Mouse (Mus musculus) mouse trophoblast stem cell (cell line): ENCODE data around the gene Duox1.

Experiments used
- in situ Hi-C, 2 experiments: fragments of 300-500 bp; cut with MseI, MboI; formaldehyde crosslinking; loops; 2 replicates in 1 of 2; 3 replicates in 1 of 2; pipeline ENCODE4 v1.15.1; 2025

Duox1 gene

DNA sequence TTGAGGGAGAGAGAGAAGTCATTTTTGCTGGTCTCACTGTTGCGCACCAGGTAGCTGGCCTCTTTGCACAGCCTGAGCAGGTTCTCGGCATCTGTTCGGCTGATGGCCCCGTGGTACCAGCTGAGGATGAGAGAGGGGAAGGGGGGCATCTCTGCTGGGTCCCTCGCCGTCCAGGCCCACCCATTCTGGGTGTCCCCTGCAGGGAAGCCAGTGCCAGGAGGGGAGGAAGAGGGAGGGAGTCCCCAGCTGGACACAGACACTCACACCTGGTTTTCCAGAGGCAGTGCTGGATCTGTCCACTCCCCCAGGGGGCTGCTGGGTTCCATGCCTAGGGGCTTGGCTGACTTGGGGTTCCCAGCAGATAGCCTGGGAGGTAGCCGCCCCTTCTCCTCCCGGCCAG is 38.3 kb downstream of the Duox1 start:
- in situ Hi-C loops: no loop called here

GRCm38 (mm10) chr2:122354191-122354929 is 38.9 kb downstream of the Duox1 start:
- in situ Hi-C loops: no loop called here

- in situ Hi-C loops: no loop called here
Measured at GRCm38 (mm10) chr2:122355389-122355788, 39.9 kb downstream of the Duox1 start.

GRCm38 (mm10) chr2:122356187-122356586 is 40.7 kb downstream of the Duox1 start:
- in situ Hi-C loops: no loop called here

DNA sequence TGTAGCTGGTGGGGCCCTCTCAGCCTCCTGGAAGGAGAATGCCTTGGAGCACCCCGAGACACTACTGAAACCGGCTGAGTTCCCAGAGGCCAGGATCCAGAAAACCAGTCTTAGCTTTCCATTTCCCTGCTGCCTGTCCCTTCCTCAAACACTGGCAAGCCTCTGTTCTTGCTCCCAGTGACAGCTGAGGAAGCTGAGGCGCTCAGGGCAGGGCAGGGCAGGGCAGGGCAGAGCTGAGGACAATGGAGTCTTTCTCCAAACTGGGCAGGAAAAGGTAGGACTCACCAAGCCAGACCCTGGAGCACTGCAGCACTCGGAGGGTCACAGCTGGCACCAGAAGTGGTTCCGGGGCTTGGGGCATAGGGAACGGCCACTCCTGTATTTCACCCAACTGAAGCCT is 44.8 kb downstream of the Duox1 start:
- in situ Hi-C loops: no loop called here

- in situ Hi-C loops: no loop called here
Measured at GRCm38 (mm10) chr2:122361181-122361580, 45.7 kb downstream of the Duox1 start.

DNA sequence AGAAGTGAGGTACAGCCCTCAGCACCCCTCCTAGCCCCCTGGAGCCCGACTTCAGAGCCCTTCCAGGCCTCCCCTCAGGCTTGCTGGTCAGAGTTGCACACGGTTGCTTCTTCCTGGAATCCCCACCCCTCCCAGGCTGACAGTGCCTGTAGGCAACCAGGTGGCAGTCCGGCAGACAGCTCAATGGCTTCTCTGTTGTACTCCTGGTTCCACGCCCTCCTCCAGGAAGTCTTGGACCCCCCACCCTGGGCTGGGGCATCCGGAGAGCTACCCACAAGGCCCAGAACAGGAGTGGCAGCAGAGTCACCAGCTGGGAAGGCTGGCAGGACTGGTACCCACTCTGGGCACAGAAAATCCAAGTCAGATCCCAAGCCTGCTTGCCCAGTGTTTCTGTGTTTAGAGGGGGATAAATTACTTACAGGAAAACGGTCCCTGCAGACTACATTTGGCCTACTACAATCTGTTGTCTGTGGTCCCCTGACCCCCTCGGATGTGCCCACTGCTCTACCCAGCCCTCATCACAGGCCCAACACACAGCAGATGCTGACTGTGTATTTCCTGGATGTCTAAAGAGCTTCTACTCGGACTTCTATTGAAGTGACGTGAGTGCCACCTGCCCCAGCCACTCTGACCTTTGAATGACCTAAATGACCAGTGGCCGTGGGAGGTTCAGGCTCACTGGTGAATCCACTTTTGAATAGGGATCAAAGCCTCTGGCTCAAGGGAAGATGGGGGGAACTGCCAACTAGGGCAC is 46.6 kb downstream of the Duox1 start:
- in situ Hi-C loops: no loop called here

GRCm38 (mm10) chr2:122362622-122363523 is 47.4 kb downstream of the Duox1 start:
- in situ Hi-C loops: no loop called here

GRCm38 (mm10) chr2:122364352-122364944 is 49.0 kb downstream of the Duox1 start:
- in situ Hi-C loops: no loop called here

DNA sequence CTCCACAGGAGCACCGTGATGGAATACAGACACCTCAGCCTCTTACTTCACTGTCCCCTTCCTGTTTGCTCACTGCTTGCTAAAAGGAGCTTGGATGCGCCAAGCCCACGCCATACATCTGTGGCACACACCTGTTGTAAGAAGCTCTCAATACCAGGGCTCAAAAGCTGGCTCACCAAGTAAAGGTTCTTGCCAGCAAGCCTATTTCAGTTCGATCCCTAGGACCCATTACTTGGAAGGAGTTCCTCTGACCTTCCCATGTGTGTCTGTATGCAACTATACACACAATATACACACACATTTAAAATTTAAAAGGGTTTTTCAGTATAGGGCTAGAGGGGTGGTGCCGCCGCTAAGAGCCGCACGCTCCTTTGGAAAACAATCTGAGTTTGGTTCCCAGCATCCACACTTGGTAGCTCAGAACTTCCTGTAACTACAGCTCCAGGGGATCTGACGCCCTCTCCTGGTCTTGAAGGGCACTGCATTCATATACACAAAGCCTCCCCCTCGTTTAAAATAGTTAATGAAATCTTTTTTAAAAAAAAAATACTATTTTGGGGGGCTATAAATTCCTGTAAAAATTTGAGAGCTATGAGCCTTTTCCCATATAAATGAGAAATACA is 49.9 kb downstream of the Duox1 start:
- in situ Hi-C loops: no loop called here

DNA sequence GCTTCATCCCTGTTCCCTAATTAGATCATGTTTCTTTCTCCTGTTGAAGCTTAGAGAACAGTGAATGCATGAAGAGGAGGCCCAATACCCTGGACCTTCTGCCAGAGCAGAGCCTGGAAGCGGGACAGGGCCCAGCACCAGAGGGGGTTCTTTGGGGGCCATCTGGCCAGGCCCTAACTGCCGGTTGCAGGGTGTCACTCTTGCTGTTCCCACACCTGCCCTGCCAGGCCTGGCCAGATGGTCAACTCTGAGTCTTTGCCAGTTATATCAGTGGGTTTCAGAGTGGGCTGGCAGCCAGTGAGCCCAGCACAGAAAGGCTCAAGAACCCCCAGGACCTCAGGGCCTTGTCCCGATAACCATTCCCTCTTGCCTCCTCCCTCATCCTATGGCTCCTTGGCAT is 50.6 kb downstream of the Duox1 start:
- in situ Hi-C loops: no loop called here

- in situ Hi-C loops: no loop called here
Measured at GRCm38 (mm10) chr2:122366706-122367105, 51.2 kb downstream of the Duox1 start.

- in situ Hi-C loops: no loop called here
Measured at GRCm38 (mm10) chr2:122367181-122367580, 51.7 kb downstream of the Duox1 start.

DNA sequence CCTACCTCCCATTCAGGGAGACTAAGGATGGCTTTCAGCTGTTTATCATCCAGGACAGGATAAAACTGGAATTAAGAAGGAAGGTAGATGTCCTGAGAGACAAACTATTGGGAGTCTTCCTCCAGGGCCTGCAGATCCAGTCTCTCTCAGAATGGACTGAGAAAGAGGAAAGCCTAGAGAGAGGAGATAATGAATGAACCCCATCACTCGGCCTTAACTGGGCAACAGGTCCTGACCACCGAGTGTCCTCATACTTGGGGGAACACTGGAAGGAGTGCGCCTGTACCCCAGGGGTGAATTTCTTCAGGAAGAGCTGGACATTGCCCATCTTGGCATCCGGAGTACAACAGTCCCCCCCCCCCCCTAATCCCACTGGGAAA is 52.2 kb downstream of the Duox1 start:
- in situ Hi-C loops: no loop called here

GRCm38 (mm10) chr2:122368081-122368971 is 52.9 kb downstream of the Duox1 start:
- in situ Hi-C loops: no loop called here

GRCm38 (mm10) chr2:122368995-122369739 is 53.7 kb downstream of the Duox1 start, which contains the start of gene Shf:
Shf (minus strand) TSS chr2:122369162.
- in situ Hi-C loops: no loop called here

GRCm38 (mm10) chr2:122370101-122370750 is 54.8 kb downstream of the Duox1 start:
- in situ Hi-C loops: no loop called here

DNA sequence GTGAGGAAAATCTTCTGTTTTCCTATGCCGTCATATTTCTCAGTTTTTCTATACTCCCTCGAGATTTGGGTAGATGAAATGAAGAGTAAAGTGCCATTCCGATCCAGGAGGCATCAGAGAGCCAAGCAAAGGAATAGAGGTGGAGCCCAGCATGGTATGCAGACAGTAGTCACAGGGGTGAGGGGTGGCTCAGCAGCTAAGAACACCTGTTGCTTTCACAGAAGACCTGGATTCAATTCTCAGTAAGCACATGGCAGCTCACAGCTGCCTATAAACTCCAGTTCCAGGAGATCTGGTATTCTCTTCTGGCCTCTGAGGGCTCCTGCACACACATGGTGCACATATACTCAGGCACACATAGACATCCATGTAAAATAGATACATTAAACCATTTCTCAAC is 56.6 kb downstream of the Duox1 start:
- in situ Hi-C loops: no loop called here

- in situ Hi-C loops: no loop called here
Measured at GRCm38 (mm10) chr2:122372541-122372940, 57.1 kb downstream of the Duox1 start.
